Mouse (Mus musculus): ENCODE data around the gene Clec16a. TPM values are rescaled to one million over a fixed set of nuclear protein-coding genes. Genes with fewer than 3 reads are reported as not detected.

Clec16a gene
- total and polyA plus RNA-seq, 3 experiments = 20.0 to 24.2 (median 20.5) TPM

DNA sequence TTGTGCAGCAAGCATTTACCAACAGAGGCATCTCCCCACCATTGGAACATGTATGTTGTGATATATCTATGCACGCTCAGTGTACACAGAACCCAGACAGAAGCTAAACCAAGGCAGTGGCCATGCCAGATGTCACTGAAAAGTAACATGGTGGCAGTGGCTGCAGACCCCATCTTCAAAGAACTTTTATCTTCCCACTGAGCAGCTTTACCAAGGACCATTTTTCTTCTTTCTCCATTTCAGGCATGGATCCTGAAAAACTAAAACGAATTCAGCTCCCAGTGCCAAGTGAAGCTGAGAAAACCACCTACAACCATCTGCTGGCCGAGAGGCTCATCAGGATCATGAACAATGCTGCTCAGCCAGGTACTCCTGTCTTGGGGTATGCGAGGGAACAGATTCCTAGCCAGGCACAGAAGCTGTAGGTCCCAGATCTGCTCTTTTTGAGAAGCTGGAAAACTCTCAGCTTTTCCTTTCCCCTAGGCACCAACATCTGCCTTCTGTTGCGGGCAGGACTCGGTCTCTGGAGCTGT, 82.1 kb downstream of the Clec16a start:
- in situ Hi-C loops (cut with MboI; ENCODE audit: low pct_ligation_motif_present, low pct_unique_long_range_greater_than_20kb, low sequenced_read_pairs) = no loop called here
- Histone ChIP-seq H3K36me3 (replicated peaks in 1 of 2; ENCODE audit: control insufficient read depth in 1 of 2, insufficient read depth in 1 of 2, low read length in 1 of 2) (peaks cover 19 to 59% of the 10 kb centered on the region in 2 experiments), H3K79me2 (replicated peaks; ENCODE audit: control insufficient read depth, extremely low read depth, insufficient read depth, poor library complexity, severe bottlenecking) (no peaks in the 10 kb centered on the region), H3K9ac (ENCODE audit: insufficient read depth, low read depth) (no peak overlapping the region), H3K27ac (ENCODE audit: insufficient read depth, low read depth) (no peak overlapping the region), H3K9me3 (replicated peaks; ENCODE audit: low read length) (no peaks in the 10 kb centered on the region), H3K4me2 (ENCODE audit: insufficient read depth, low read depth, poor library complexity, severe bottlenecking) (no peak overlapping the region), H3K27me3 (replicated peaks) (no peaks in the 10 kb centered on the region), H3K4me1 (ENCODE audit: control insufficient read depth in 1 of 2, insufficient read depth in 2 of 2) (peaks cover 0 to 9% of the 10 kb centered on the region in 2 experiments; a peak in 2 of 4 replicates), H3K4me3 (replicated peaks in 1 of 3; ENCODE audit: low read depth in 2 of 3, low read length in 2 of 3, poor library complexity in 1 of 3) (no peak overlapping the region)
- dilution Hi-C loops (cut with MboI; ENCODE audit: extremely low pct_ligation_motif_present, extremely low pct_unique_long_range_greater_than_20kb, low sequenced_read_pairs) = no loop called here
- no peak for DNase-seq (ENCODE audit: extremely low read depth)
- TF ChIP-seq RCOR1 (conservative IDR thresholded peaks at IDR 0.05; ENCODE audit: low read depth, low read length) = no peak
- no peak for TF ChIP-seq MEF2A (IDR thresholded peaks at IDR 0.05; ENCODE audit: borderline replicate concordance, low read depth, low read length)
- no peak for TF ChIP-seq IRF4 (IDR thresholded peaks at IDR 0.05; ENCODE audit: low read depth, low read length)
- no peak for TF ChIP-seq ETS1 (conservative IDR thresholded peaks at IDR 0.05; ENCODE audit: low read depth, low read length)
- TF ChIP-seq MYC (IDR thresholded peaks at IDR 0.05; ENCODE audit: low read depth, low read length) = no peak
- TF ChIP-seq KAT2A (IDR thresholded peaks at IDR 0.05; ENCODE audit: insufficient replicate concordance, low read length) = no peak
- no peak for TF ChIP-seq GABPA (IDR thresholded peaks at IDR 0.05; ENCODE audit: insufficient replicate concordance, low read depth, low read length)
- TF ChIP-seq TBP (conservative IDR thresholded peaks at IDR 0.05; ENCODE audit: low read depth, low read length) = no peak
- no peak for TF ChIP-seq UBTF (IDR thresholded peaks at IDR 0.05; ENCODE audit: low read depth, low read length)
- no peak for TF ChIP-seq BHLHE40 (IDR thresholded peaks at IDR 0.05; ENCODE audit: low read depth, low read length)
- no peak for TF ChIP-seq ZMIZ1 (IDR thresholded peaks at IDR 0.05; ENCODE audit: low read depth, low read length)
- no peak for TF ChIP-seq MAFK (IDR thresholded peaks at IDR 0.05; ENCODE audit: insufficient replicate concordance, low read length)
- no peak for TF ChIP-seq USF1 (IDR thresholded peaks at IDR 0.05; ENCODE audit: low read depth, low read length)
- no peak for TF ChIP-seq MAX (IDR thresholded peaks at IDR 0.05; ENCODE audit: low read length)
- TF ChIP-seq E2F4 (IDR thresholded peaks at IDR 0.05; ENCODE audit: insufficient replicate concordance, low read depth, low read length) = no peak
- no peak for TF ChIP-seq EP300 (IDR thresholded peaks at IDR 0.05; ENCODE audit: low read length)
- TF ChIP-seq RAD21 (IDR thresholded peaks at IDR 0.05; ENCODE audit: low read depth, low read length) = no peak
- no peak for TF ChIP-seq CTCF (conservative IDR thresholded peaks at IDR 0.05 in 1 of 2, IDR thresholded peaks at IDR 0.05 in 1 of 2; ENCODE audit: low read depth in 2 of 2, low read length in 2 of 2)

DNA sequence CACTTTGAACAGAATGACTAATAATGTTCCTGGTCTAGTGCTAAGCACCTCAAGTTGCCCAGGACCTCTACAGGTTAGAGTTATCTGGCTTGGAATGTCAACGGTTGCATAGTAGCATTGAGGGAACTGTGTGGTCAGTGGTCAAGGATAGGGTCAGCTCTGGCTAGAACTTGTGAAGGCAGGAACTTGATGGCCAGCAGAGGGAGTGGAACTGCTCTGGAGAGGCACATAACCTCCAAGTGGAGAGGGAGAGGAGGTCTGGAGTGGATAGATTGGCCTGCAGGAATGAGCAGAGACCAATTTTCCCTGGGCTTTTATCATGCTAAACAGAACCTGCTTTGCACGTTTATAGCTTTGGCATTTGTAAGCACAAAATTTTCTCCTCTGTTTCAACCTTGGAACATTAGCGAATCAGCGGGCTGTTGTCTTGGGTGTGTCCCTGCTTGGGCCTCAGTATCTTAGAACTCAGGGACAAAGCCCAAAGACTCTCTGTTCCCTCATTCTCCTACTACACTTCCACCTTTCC, 83.0 kb downstream of the Clec16a start:
- Histone ChIP-seq H3K4me1 (ENCODE audit: control insufficient read depth in 1 of 2, insufficient read depth in 2 of 2) (peaks cover 0 to 9% of the 10 kb centered on the region in 2 experiments; a peak in 2 of 4 replicates), H3K9ac (ENCODE audit: insufficient read depth, low read depth) (no peak overlapping the region), H3K36me3 (replicated peaks in 1 of 2; ENCODE audit: control insufficient read depth in 1 of 2, insufficient read depth in 1 of 2, low read length in 1 of 2) (peaks cover 19 to 60% of the 10 kb centered on the region in 2 experiments), H3K4me3 (replicated peaks in 1 of 3; ENCODE audit: low read depth in 2 of 3, low read length in 2 of 3, poor library complexity in 1 of 3) (no peak overlapping the region), H3K79me2 (replicated peaks; ENCODE audit: control insufficient read depth, extremely low read depth, insufficient read depth, poor library complexity, severe bottlenecking) (no peaks in the 10 kb centered on the region), H3K27ac (ENCODE audit: insufficient read depth, low read depth) (no peak overlapping the region), H3K9me3 (replicated peaks; ENCODE audit: low read length) (no peaks in the 10 kb centered on the region), H3K27me3 (replicated peaks) (no peaks in the 10 kb centered on the region), H3K4me2 (ENCODE audit: insufficient read depth, low read depth, poor library complexity, severe bottlenecking) (no peak overlapping the region)
- no peak for DNase-seq (ENCODE audit: extremely low read depth)
- no peak for TF ChIP-seq CHD2 (IDR thresholded peaks at IDR 0.05; ENCODE audit: low read length)
- TF ChIP-seq MEF2A (IDR thresholded peaks at IDR 0.05; ENCODE audit: borderline replicate concordance, low read depth, low read length) = no peak
- TF ChIP-seq PAX5 (IDR thresholded peaks at IDR 0.05; ENCODE audit: low read length) = no peak
- TF ChIP-seq SMC3 (IDR thresholded peaks at IDR 0.05; ENCODE audit: low read depth, low read length) = peak; percentile 25
- dilution Hi-C loops (cut with MboI; ENCODE audit: extremely low pct_ligation_motif_present, extremely low pct_unique_long_range_greater_than_20kb, low sequenced_read_pairs) (no loop called here), in situ Hi-C loops (cut with MboI; ENCODE audit: low pct_ligation_motif_present, low pct_unique_long_range_greater_than_20kb, low sequenced_read_pairs) (no loop called here)
